Mouse (Mus musculus) cerebellum, adult 18-20 months (tissue): ENCODE data around the gene Slc25a42.

Experiments
- DNase-seq, 2 experiments: peaks; one replicate each; pipeline ENCODE4 v3.0.0; 2021

Slc25a42 gene

DNA sequence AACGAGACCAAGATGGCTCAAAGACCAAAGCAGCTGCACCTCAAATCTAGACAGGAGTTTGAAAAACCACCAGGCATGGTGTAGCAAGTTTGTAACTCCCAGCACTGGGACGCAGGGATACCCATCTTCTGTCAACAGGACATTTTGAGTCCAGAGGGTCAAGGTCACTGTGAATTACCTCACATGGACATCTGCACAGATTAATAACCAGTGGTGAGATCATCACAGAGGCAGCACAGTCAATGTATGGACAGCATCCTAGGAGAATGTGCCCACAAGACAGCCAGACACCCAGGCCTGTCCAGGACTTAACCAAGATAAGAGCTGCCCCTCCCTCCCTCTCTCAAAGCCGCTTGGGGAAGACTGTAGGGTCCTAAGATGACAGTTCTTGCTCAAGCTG, 42.0 kb downstream of the Slc25a42 start:
- DNase-seq: no peak

DNA sequence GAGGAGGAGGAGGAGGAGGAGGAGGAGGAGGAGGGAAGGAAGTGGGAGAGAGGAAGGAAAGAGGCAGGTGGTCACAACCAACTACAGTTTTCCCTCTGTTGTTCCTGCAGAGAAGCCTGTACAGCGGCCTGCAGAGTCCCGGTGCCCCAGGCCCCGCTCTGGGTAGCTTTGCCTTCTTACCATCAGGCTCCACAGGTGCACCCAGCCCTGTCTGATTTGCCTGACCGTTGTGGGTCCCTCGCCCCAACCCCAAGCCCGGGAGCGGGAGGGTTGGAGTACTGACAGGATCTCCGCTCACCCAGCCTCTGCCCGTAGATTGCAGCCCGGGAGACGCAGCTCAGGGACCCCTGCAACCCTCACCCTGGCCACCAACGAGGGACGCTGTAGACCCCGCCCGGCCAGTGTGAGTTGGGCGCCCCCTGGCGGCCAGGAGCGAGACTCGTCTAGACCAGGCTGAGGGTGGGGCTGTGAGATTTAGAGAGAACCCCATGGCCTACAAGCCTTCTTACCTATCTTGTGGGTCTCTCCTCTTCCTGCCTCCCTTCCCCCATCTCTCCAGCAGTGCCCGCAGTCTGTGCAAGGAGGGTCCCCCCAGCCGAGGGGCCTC, 45.5 kb downstream of the Slc25a42 start:
- DNase-seq: peak; percentile 66 to 79

DNA sequence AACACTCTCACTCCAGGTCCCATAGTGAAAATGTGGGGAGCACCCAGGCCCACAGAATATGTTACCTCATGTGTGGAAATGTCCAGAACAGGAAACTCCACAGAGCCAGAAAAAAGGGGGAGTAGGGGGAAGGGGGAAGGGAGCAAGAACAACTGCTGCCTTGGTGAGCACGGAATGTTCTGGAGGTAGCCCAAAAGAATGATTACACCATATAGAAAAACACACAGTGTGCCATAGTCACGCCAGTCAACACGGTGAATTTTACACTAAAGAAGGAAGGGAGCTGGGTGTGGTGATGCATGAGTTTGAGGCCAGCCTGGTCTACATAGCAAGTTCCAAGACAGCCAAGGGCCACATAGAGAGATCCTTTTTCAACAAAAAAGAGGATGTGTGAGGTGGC, 48.8 kb downstream of the Slc25a42 start:
- no peak for DNase-seq

DNA sequence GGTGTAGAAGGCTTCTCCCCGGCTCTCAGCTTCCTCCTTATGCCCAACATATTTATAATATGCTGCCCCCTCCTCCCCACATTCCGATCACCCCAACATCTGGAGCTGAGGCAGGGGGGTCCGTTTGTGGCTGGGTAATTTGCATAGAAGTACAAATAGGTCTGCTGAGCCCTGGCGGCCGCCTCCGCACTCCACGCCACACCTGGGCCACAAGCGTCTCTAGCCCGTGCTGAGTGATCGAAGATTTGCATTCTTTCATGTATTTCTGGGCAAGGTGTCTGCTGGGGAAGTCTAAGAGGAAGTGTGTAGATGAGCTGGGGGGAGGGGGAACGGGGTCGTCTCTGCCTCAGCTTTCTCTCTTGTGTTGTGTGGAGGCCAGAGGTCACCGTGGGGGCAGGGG, 52.1 kb downstream of the Slc25a42 start:
- DNase-seq: no peak

DNA sequence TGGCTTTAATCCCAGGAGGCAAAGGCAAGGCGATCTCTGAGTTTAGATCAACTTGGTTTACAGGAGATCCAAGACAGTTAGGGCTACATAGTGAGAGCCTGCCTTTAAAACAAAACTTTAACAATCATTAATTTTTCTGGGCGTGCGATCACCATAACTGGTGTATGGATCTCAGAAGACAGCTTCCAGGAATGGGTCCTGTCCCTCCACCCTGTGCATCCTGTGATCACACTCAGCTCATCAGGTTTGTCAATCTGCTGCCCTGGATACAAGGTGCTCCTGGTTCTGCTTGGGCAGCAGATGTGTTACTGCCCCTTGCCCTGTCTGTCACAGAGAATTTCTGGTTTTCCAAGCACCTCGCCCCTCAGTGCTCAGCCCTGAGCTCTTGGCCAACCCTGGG, 52.9 kb downstream of the Slc25a42 start:
- no peak for DNase-seq

DNA sequence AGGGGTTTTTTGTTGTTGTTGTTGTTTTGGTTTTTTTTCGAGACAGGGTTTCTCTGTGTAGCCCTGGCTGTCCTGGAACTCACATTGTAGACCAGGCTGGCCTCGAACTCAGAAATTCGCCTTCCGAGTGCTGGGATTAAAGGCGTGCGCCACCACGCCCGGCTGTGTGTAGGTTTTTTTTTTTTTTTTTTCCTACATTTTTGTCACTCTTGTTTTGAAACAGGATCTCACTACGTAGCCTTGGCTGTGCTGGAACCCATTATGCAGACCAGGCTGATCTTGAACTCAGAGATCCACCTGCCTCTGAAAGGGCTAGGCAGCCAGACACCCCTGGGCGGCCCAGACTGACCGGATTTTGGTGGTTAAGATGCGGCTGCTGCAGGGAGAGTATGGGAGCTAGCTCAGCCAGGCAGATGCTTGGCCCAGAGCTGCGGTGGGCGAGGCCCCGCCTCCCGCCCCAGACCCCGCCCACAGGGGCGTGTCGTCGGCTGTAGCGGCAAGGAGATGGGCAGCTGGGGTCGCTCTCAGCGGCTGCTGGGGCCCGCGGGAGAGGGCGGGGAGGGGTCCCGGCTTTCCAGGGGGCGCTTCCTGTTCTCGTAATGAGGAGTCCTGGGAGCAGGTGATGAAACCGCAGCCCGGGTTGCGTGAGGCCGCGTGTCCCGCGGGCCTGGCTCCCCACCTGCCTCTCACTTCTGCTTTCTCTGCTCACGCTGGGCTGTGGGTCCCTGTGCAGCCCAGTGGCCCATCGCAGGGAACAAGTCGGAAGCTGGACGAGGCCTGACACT, 53.8 kb downstream of the Slc25a42 start:
- DNase-seq: peak; percentile 34 to 58

DNA sequence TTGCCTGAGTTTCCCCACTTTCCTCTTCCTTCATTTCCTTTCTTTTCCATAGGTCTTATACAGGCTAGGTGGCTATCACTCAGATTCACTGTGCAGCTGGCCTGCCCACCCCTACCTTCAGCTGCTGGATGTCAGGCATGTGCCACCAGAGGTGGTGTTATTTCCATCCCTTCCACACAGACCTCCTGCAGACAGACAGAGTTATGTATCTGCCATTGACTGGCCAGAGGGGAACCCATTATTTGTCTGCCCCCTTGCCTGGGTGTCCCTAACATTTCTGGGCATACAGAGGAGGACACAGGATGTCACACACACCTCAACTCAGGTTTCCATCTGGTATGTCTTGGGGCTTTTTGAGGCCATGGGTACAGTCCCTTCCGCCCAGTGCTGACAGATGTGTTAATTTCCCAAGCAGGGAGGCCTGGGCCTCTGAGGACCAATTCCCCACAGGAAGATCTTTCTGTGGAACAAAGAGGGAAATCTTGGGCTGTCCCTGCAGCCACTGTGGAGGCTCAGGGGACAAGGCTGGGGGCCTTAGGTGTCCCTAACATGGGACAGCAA, 54.8 kb downstream of the Slc25a42 start:
- no peak for DNase-seq

DNA sequence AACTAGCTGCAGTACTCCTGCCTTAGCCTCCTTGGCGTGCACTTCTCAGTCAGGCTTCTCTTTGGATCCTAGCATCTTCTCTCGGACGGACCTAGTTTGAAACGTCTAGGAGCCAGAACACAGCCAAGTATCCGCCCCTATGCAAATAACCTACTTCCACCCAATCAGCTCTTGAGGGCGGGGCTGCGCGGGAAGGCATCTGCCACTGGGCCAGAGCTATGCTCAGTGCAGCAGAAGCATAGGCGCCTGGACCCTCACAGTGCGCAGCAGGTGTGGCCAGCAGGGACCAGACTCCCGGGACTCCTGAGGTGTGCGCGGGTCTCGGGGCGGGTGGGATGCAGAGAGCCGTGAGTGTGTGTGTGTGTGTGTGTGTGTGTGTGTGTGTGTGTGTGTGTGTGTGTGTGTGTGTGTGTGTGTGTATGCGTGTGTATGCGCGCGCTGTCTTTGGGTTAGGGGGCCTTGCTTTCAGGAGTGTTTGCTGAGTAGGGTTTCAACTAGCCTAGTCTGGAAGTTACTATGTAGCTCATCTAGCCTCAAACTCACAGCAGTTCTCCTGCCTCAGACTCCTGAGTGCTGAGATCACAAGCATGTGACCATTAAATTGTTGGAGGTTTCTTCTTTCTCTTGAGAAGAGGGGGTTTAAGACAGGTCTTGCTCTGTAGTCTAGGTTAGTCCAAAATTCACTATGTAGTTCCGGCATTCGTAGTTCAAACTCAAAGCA, 59.4 kb downstream of the Slc25a42 start:
- DNase-seq: peak in 1 of 2 experiments; percentile 56

DNA sequence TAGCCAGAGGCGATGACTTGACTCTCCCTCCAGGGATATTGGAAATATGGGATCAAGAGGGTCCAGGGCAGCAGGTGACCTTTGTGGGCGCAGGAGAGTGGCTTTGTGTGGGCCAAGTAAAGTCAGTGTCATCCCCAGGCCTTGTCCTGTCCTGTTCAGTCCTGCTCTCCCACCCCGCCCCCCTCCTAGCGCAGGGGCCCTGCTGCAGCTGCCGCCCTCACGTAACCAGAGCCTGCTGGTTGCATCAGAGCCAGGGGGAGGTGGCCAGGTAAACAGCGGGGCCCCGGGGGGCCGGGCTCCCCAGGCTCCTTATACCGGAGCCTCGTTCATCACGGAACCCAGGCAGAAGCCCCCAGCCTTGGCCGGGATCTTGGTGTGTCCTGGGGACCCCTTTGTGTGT, 61.9 kb downstream of the Slc25a42 start:
- DNase-seq: no peak

DNA sequence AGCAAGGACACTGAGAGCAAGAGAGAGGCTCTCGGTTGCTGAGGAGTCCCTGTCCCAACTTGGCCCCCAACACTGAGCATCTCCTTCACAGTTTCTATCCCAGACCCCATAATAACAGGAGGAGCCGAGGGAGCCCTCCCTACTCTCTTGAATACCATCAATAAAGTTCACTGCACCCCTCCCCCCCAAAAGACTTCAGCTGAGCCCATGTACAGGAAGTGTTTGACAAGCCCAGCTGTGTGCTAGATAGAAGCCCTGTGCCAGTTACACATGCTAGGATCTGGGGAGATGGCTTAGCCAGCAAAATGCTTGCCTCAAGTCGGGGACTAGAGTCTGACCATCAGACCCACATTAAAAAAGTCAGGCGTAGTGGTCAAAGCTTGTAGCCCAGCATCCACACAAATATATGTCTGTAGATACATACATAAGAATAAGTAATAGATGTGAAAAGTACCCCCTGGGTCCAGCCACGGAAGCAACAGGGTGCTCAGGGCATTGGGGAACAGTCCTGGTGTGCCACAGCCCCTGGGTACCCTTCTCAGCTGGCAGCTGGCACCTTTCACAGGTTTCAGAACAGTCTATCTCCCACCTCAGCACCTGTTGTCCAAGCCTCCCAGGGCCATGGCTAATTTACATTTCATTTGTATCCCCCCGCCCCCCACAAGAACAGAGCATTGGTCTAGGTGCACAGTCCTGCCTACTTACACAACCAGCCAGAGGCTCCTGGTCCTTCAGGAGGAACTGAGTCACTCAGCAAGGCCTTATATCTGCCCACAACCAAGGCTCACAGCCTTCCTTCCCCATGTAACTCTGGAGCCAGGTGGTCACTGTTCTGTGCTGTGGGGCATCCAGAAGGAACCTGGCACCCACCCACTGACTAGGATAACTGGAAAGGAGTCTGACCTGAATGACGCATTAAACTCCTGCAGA, 64.2 kb downstream of the Slc25a42 start:
- no peak for DNase-seq

DNA sequence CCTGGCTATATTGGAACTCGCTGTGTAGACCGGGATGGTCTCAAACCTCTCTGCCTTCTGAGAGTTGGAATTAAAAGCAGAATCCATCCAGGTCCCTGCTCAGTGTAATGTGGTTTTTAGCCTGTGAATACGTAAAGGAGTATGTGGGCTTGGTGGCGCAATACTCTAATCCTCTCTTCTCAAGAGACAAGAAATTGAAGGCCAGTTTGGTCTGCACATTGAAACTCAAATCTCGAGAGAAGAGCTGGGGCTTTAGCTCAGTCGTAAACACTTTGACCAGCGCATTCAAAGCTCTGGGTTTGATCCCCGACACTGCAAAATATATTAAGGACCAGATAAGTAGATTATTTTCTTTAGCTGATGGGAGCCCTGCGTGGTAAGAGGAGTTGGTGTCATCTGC, 72.1 kb downstream of the Slc25a42 start:
- no peak for DNase-seq

DNA sequence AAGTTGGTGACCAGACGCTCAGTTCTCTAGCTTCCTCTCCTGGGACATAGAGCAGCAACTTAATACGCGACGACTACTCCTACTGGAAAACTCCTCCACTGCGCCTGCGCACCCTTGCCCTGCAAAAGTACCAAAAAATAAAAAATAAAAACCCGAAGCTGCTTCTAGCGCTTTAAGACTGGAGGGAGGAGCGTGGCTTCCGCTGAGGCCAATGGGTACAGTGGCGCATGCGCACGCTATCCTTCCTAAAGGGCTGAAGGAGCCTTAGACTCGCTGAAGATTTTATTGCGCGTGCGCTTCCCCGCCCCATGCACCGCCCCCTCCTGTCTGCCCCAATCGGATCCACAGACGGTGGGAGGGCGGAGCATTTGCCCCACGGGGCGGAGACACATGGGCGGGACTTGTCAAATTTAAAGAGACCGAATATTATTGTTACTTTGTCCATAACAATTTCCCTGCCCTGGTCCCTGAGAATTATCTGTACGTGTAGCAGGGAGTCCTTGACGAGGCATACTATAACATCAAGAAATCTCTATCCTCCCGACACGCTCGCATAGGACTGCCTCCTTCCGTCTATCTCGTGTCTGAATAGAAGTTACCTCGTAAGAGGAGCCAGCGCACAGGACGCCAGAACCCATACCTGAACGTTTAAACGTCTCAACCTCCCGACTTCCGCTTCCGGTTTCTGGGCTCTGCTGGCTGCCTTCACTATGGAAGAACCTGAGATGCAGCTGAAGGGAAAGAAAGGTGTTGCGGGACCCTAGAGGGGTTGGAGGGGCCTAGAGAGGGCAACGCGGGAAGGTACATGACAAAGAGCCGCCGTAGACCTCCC, 72.9 kb downstream of the Slc25a42 start, which contains the start of the genes Rfxank, Borcs8 and Mef2b:
Gene Rfxank, minus strand, starts transcription at position 129 of the 832 bp plus-strand sequence.
Gene Borcs8, plus strand, starts transcription at position 474 of the 832 bp plus-strand sequence.
Gene Mef2b, plus strand, starts transcription at position 686 of the 832 bp plus-strand sequence.
- peak; percentile 99 for DNase-seq

DNA sequence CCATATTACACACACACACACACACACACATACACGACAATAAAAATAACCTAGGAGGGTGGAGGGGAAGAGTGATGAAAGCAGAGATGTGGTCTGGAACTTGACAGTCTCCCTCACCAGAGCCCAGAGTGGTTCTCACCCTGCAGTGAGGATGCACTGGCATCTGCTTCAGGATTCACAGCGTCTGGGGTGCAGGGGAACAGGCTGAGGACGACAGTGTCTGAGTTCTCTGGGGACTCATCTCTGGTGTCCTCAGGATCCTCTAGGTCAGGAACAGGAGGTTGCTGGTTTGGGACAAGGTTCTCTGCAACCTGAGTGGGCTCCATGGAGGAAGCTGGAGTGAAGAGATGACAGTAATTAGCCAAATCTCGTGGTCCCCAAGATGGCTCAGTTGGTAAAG, 74.2 kb downstream of the Slc25a42 start:
- no peak for DNase-seq

DNA sequence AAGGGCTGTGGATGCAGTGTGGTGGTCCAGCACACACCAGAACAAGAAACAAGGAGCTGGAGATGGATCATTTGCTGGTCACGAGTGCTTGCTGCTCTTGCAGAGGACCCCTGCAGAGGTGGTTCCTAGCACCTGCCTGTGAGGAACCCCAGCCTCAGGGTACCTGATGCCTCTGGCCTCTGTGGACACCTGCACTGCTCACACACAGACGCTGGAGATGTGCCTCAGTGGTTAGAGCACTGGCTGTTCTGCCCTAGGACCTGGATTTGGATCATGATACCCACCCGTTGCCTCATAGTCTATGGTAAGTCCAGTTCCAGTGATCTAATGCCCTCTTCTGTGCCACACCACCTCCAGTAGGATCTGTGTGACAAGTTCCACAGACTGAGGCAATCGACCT, 75.5 kb downstream of the Slc25a42 start:
- no peak for DNase-seq

DNA sequence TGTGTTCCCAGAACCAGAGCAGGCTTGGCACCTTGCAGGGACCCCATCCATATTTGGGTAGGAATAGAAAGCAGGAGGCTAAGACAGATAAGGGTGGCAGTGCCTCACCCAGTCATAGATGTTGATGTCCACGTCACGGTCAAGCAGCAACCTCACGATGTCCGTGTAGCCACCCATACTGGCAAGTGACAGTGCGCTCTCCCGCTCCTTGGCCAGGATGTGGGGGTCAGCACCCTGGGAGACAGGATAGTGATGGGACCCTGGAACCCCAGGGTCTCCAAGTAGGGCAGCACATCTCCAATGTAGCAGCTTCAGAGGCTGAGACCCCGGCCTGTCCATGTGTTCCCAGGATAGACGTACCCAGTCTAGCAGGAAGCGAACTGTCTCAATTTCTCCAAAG, 77.2 kb downstream of the Slc25a42 start:
- DNase-seq: no peak
